In the genomic region with DNA sequence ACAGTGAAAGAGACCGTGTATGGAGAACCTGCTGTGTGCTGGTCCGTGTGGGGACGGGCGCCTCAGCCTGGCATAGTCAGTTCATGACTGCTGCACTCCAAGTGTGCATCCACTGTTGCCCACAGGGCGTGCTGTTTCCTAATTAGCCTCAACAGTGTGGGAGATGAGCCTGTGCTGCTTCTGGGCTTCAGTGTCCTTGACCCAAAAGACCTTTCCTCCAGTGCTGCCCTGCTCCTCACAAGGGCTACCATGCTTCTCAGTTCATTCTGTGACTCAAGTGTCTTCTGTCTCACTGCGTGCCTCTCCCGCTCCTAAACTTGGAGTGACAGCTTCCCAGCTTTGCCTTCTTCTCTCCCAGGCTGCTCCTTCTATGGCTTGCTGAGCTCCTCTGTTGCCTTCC, we compare ENCODE assay signal across 19 mouse cellular contexts. TPM values are rescaled to one million over a fixed set of nuclear protein-coding genes. Genes with fewer than 3 reads are reported as not detected.
DNase-seq lines count a peak whose midpoint lies in the region; ATAC-seq and TF ChIP-seq lines count a peak whose summit lies in the region.
"Had no signal": no experiment of that assay in that cellular context is flagged by ENCODE, and none has a peak within 500 bp of the region (broad histone marks: within the 10 kb centered on the region; RNA-seq: fewer than 3 reads in every experiment).

No protein-coding gene starts in this region.

- TF ChIP-seq POLR2A in testis, adult 2 months (IDR thresholded peaks at IDR 0.05; ENCODE audit: control insufficient read depth, low read depth, low read length): no peak

- H3K4me2 ChIP-seq in intestine, postnatal 0 days (replicated peaks; ENCODE audit: low read depth): no peak overlapping the region
- no peak overlapping the region for H3K4me2 ChIP-seq in intestine, embryonic 15.5 days (replicated peaks)
- no peak overlapping the region for H3K4me2 ChIP-seq in stomach, postnatal 0 days (replicated peaks; ENCODE audit: low read depth)
- H3K4me2 ChIP-seq: heart, embryonic 11.5 days; hindbrain, embryonic 15.5 days; stomach, embryonic 15.5 days had no signal

- H3K27ac ChIP-seq in intestine, postnatal 0 days (ENCODE audit: low read depth, low read length): no peak overlapping the region
- H3K27ac ChIP-seq in intestine, embryonic 15.5 days: no peak overlapping the region
- H3K27ac ChIP-seq in testis, adult 2 months (ENCODE audit: control insufficient read depth, insufficient read depth, low read depth, low read length): no peak overlapping the region
- H3K27ac ChIP-seq in stomach, postnatal 0 days (replicated peaks): no peak overlapping the region
- H3K27ac ChIP-seq: hindbrain, embryonic 15.5 days; stomach, embryonic 15.5 days had no signal

- no peak overlapping the region for H3K9ac ChIP-seq in intestine, postnatal 0 days (ENCODE audit: low read depth, low read length)
- H3K9ac ChIP-seq in intestine, embryonic 15.5 days: no peak overlapping the region
- H3K9ac ChIP-seq in stomach, postnatal 0 days (ENCODE audit: low read length): no peak overlapping the region
- H3K9ac ChIP-seq: hindbrain, embryonic 15.5 days; stomach, embryonic 15.5 days had no signal

- no peaks in the 10 kb centered on the region for H3K9me3 ChIP-seq in intestine, postnatal 0 days (ENCODE audit: control insufficient read depth)
- H3K9me3 ChIP-seq in intestine, embryonic 15.5 days: no peaks in the 10 kb centered on the region
- no peaks in the 10 kb centered on the region for H3K9me3 ChIP-seq in stomach, postnatal 0 days (ENCODE audit: control insufficient read depth, low read length)
- H3K9me3 ChIP-seq: hindbrain, embryonic 15.5 days; stomach, embryonic 15.5 days had no signal

- ATAC-seq in intestine, postnatal 0 days: no peak
- no peak for ATAC-seq in intestine, embryonic 15.5 days
- ATAC-seq in stomach, postnatal 0 days (ENCODE audit: low FRiP score, low TSS enrichment): no peak
- ATAC-seq: activated CD4-positive, CD25-positive, alpha-beta regulatory T cell, adult 4 months; lung, postnatal 0 days; midbrain, embryonic 16.5 days had no signal

- peaks cover 71% of the 10 kb centered on the region for H3K36me3 ChIP-seq in intestine, postnatal 0 days (ENCODE audit: control insufficient read depth, insufficient read depth)
- peaks cover 27% of the 10 kb centered on the region for H3K36me3 ChIP-seq in intestine, embryonic 15.5 days
- H3K36me3 ChIP-seq in testis, adult 2 months (ENCODE audit: control insufficient read depth, insufficient read depth, low read length): peaks cover 1% of the 10 kb centered on the region; the same call in 1 of the 2 replicates
- H3K36me3 ChIP-seq in stomach, postnatal 0 days (ENCODE audit: control insufficient read depth, insufficient read depth, low read length): peaks cover 8% of the 10 kb centered on the region; the same call in 1 of the 2 replicates

- peak; percentile 43 to 62 for DNase-seq in adrenal gland, adult (ENCODE audit: inconsistent age in 2 of 2, low spot score in 1 of 2)
- no peak for DNase-seq in adrenal gland, adult 18-20 months (ENCODE audit: low spot score in 2 of 2)
- no peak for DNase-seq in testis, postnatal 14 days (ENCODE audit: low spot score)
- DNase-seq in stomach, postnatal 0 days (ENCODE audit: low spot score): no peak
- DNase-seq in gastrocnemius, postnatal 25 days: no peak
- DNase-seq: cerebellum, adult 8-10 months; gastrocnemius, postnatal 10 days; kidney, adult 2 months; kidney, postnatal 36 days; thymus, postnatal 14 days had no signal

- H3K4me3 ChIP-seq in intestine, postnatal 0 days (ENCODE audit: low read depth, low read length): no peak overlapping the region
- no peak overlapping the region for H3K4me3 ChIP-seq in intestine, embryonic 15.5 days (replicated peaks)
- no peak overlapping the region for H3K4me3 ChIP-seq in testis, adult 2 months (ENCODE audit: control insufficient read depth, low read depth, low read length)
- no peak overlapping the region for H3K4me3 ChIP-seq in stomach, postnatal 0 days (ENCODE audit: low read depth, low read length)
- H3K4me3 ChIP-seq: hindbrain, embryonic 15.5 days; stomach, embryonic 15.5 days had no signal

- TF ChIP-seq CTCF in intestine, postnatal 0 days (IDR thresholded peaks at IDR 0.05; ENCODE audit: low read depth): peak; percentile 32; the same call in 1 of the 2 replicates
- TF ChIP-seq CTCF in testis, adult 2 months (IDR thresholded peaks at IDR 0.05; ENCODE audit: control insufficient read depth, insufficient read depth, insufficient replicate concordance, low read depth, low read length): peak; percentile 43; the same call in 1 of the 2 replicates
- TF ChIP-seq CTCF in stomach, postnatal 0 days (IDR thresholded peaks at IDR 0.05; ENCODE audit: low read depth): peak; percentile 29; the same call in 1 of the 2 replicates

- no peaks in the 10 kb centered on the region for H3K27me3 ChIP-seq in intestine, postnatal 0 days (replicated peaks; ENCODE audit: control insufficient read depth, insufficient read depth, low read length)
- no peaks in the 10 kb centered on the region for H3K27me3 ChIP-seq in intestine, embryonic 15.5 days (replicated peaks)
- no peaks in the 10 kb centered on the region for H3K27me3 ChIP-seq in testis, adult 2 months (ENCODE audit: control insufficient read depth, insufficient read depth, low read length)
- H3K27me3 ChIP-seq in stomach, postnatal 0 days (ENCODE audit: control insufficient read depth, insufficient read depth, low read length): no peaks in the 10 kb centered on the region
- H3K27me3 ChIP-seq: hindbrain, embryonic 15.5 days; stomach, embryonic 15.5 days had no signal

- TF ChIP-seq EP300 in stomach, postnatal 0 days (optimal IDR thresholded peaks at IDR 0.05): no peak

- no peaks in the 10 kb centered on the region for H3K4me1 ChIP-seq in intestine, postnatal 0 days (replicated peaks; ENCODE audit: control insufficient read depth, insufficient read depth, low read length)
- H3K4me1 ChIP-seq in intestine, embryonic 15.5 days (replicated peaks): no peaks in the 10 kb centered on the region
- H3K4me1 ChIP-seq in testis, adult 2 months (ENCODE audit: control insufficient read depth, insufficient read depth, low read length): no peaks in the 10 kb centered on the region
- no peaks in the 10 kb centered on the region for H3K4me1 ChIP-seq in stomach, postnatal 0 days (replicated peaks; ENCODE audit: control insufficient read depth, insufficient read depth)
- H3K4me1 ChIP-seq: hindbrain, embryonic 15.5 days; stomach, embryonic 15.5 days had no signal

- WGBS in intestine, postnatal 0 days: 88% methylated on average over 7 of the region's 7 CpGs
- 91% methylated on average over 7 of the region's 7 CpGs for WGBS in intestine, embryonic 15.5 days
- WGBS in stomach, postnatal 0 days: 87% methylated on average over 7 of the region's 7 CpGs

RNA-seq across cellular contexts. Expression of a gene that starts 34.5 kb away (rescaled TPM):
- 10 to 100 TPM; 54.9 to 55.6 TPM for total RNA-seq in adrenal gland, adult 18-20 months (2021)
- polyA plus RNA-seq in intestine, postnatal 0 days (2015; fragmentation: Nextera tagmentation; extraction: Ambion mirVana): 35.8 and 37.3 TPM in 2 replicates
- polyA plus RNA-seq in intestine, embryonic 15.5 days (2015; fragmentation: Nextera tagmentation; extraction: Ambion mirVana): 100 and 104 TPM in 2 replicates
- 65.4 and 80.9 TPM in 2 replicates for polyA plus RNA-seq in testis, adult 2 months (2012; rRNA removed)
- 54.4 and 56.4 TPM in 2 replicates for polyA plus RNA-seq in stomach, postnatal 0 days (2015; fragmentation: Nextera tagmentation; extraction: Ambion mirVana)
- total RNA-seq in gastrocnemius, postnatal 25 days (2021): 10 to 100 TPM; 29.8 to 35.0 TPM

RNA-seq across cellular contexts. Expression of a gene that starts 34.7 kb away (rescaled TPM):
- 10 to 100 TPM; 24.5 to 28.7 TPM for total RNA-seq in adrenal gland, adult 18-20 months (2021)
- polyA plus RNA-seq in intestine, postnatal 0 days (2015; fragmentation: Nextera tagmentation; extraction: Ambion mirVana): 42.8 and 49.3 TPM in 2 replicates
- polyA plus RNA-seq in intestine, embryonic 15.5 days (2015; fragmentation: Nextera tagmentation; extraction: Ambion mirVana): 63.3 and 66.7 TPM in 2 replicates
- 78.5 and 97.4 TPM in 2 replicates for polyA plus RNA-seq in testis, adult 2 months (2012; rRNA removed)
- 39.9 and 42.2 TPM in 2 replicates for polyA plus RNA-seq in stomach, postnatal 0 days (2015; fragmentation: Nextera tagmentation; extraction: Ambion mirVana)
- 10 to 100 TPM; 11.8 to 12.9 TPM for total RNA-seq in gastrocnemius, postnatal 25 days (2021)

RNA-seq across cellular contexts. Expression of a gene that starts 47.5 kb away (rescaled TPM):
- total RNA-seq in adrenal gland, adult 18-20 months (2021): 100 to 1,000 TPM; 195 to 219 TPM
- 137 and 145 TPM in 2 replicates for polyA plus RNA-seq in intestine, postnatal 0 days (2015; fragmentation: Nextera tagmentation; extraction: Ambion mirVana)
- 360 and 393 TPM in 2 replicates for polyA plus RNA-seq in intestine, embryonic 15.5 days (2015; fragmentation: Nextera tagmentation; extraction: Ambion mirVana)
- polyA plus RNA-seq in testis, adult 2 months (2012; rRNA removed): 21.9 and 22.1 TPM in 2 replicates
- polyA plus RNA-seq in stomach, postnatal 0 days (2015; fragmentation: Nextera tagmentation; extraction: Ambion mirVana): 168 and 175 TPM in 2 replicates
- 100 to 1,000 TPM; 116 to 121 TPM for total RNA-seq in gastrocnemius, postnatal 25 days (2021)

Comparison
In these comparisons a context has a peak if more than half of its experiments do, and no peak if none do; other contexts are left out.
1. DNase-seq: peak in adrenal gland, adult (2 of 2); none in adrenal gland, adult 18-20 months (0 of 2), testis, postnatal 14 days (single experiment), stomach, postnatal 0 days (single experiment) and gastrocnemius, postnatal 25 days (single experiment).
2. Peak in every context shown above with its lines, with median percentiles within 50 percentile points of each other: CTCF ChIP-seq.